Mouse (Mus musculus): ENCODE data around the gene 0610010F05Rik.
"Not testable (repeated sequence)": the region's sequence is repeated elsewhere in the genome, so short reads cannot be mapped to it uniquely, and the experiment has no call there.

Gene 0610010F05Rik

DNA sequence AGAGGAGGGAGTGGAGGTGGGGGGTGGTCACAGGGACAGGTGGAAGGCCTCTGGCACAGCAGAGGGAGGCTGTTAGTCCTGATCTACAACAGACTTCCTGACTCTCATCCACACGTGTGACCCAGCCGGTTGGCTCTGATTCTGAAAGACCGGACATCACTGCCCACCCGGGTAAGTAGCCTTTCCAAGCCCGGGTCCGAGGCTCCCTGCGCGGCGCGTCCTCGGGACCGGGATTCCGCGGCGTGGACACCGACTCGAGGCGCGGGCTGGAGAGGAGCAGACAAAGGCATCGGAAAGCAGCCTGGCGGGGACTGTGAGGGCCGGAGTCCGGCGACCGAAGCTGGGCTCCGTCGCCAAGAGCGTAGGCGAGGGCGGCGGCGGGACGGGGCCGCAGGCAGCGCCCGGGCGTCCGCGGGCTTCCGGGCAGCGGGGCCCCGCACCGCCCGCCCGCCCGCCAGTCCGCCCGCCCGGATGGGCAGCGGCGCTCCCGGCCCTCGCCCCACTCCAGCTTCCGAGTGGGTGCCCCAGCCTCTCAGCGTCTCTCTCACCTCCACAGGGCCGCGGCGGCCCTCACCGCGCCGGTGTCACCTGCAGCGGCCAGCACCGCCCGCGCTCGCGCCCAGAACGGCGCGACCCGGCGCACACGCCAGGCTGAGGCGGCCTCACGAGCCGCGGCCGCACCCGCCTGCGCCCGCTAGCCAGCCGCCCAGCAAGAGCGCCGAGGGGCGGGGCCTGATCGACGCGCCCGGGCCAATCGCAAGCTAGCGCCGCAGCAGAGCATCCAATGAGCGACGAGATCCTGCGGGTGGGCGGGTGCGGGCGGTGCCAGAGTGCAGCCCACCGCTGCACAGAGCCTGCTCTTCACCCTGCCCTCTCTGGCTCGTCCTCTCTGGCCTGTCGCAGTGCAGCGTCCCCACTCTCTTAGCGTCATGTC, at the start of gene 0610010F05Rik:
Gene 0610010F05Rik (minus strand): TSS at position 695 of the 934 bp plus-strand sequence.
- peak; percentile 93 for DNase-seq (ENCODE audit: low read depth, low spot score)

DNA sequence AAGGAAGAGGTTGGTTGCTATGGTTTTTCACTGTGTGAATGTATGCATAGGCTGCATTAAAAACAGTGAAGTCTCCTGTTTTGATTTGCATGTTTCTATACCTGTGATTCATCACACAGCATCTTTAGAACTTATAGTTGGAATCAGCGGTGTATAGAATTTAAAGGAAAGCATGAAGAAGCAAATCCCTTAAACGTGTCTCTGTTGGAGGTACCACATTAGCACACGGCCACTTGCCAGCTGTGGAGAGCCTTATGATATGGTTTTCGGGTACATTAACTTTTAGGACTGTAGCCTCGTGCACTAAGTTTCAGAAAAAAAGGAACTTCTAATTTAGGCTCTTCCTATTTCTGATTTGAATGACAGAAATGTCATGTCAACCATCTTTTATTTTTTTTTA, 49.1 kb upstream of the 0610010F05Rik start:
- DNase-seq (ENCODE audit: low read depth, low spot score) = no peak

DNA sequence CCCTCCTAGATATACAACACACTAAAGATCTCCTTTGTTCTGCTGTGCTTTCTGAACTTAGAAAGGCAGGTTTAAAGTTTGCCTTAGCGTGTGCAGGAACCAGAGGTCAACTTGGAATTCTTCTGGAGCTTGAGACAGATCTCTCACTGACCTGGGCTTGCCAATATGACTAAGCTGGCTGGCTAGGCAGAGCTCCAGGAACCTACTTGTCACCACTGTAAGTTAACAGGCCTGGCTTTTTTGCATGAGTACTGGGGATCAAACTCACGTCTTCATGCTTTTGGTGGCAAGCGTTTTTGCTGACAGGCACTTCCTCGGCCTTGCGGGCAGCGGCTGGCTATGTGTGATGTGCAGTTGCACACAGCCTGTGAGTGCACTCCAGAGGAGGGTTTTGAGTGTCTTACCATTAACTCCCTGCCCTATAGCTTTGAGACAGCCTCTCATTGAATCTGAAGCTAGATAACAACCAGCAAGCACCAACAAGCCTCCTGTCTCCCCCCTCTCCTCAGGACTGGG, 47.1 kb upstream of the 0610010F05Rik start:
- no peak for DNase-seq (ENCODE audit: low read depth, low spot score)

DNA sequence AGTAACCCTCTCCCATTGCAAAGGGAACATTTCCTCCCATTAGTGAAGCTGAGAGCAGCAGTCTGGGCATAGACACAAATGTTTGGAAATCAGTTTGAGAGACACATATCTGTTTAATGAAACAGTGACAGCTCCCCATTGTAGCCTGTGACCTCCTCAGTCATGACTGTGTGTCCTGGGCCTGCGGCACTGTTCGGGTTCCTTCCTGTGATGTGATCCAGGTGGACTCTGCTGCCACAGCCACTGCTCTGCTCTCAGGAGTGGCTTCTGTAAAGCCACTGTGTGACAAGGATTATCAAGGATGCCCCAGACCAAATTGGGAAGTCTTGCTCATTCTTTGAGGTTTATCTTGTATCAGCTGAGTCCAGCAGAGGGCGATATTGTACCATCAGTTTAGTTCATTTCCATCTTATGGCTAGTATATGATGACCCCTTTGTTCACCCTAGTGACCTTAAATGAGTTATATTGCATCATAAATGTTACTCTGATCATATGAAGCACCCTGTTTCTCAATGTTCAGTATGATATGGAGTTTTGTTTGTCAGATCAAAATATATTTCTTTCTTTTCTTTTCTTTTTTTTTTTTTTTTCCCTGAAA, 45.7 kb upstream of the 0610010F05Rik start:
- DNase-seq (ENCODE audit: low read depth, low spot score) = peak; percentile 76

DNA sequence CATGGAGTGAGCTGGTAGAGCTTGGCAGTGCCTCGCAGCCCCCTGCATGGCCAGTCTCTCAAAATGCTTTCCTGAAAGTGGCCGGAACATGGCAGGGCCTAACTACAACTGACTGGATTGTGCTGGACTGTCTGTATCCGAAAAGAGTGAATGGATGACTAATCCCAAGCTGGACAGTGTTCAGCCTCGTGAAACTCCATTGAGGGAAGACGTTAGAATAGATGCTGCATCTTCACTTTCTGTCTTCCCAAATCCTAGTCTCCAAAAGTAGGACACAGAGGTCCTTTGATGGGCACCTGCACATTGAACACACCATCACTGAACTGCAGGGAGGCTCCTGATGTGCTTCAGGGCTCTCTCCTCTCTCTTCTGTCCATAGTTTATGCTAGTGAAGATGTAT, 42.7 kb upstream of the 0610010F05Rik start:
- no peak for DNase-seq (ENCODE audit: low read depth, low spot score)

DNA sequence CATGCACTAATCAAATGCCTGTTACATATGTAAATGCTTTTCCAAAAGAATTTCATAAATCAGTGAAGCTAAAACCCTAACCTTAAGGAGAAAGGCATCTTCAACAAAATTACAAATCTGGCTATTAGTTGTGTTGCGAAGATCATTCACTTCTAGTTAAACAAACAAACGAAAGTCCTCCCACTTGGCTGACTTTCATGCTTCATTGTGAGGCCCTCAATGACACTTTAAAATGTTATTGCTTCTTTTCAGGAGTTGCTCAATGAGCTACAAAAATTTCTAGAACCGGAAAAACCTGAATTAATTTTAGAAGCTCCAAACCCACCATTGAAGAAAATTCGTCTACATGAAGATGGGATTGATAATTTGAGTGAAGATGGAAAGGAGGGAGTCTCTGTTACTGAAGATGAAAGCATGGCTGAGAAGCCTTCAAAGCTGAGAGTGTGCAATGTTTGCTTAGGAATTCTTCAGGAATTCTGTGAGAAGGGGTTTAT, 38.9 kb upstream of the 0610010F05Rik start:
- DNase-seq (ENCODE audit: low read depth, low spot score) = no peak

DNA sequence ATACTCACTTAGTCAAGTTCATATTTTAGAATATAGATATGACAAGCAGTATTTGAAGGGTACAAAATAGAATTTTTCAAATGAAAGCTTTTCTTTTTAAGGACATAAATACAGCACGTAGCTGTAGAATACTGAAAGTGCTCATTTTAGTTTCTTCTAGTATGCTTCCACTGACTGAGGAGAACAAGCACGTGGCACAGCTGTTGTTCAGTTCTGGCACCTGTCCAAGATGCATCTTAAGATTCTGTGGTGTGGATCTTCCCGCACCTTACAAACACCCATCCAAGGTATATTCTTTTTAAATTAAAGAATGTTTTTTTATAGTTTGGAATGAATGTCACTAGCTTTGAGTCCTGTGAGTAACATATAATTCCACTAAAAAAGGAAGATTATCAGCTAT, 33.7 kb upstream of the 0610010F05Rik start:
- DNase-seq (ENCODE audit: low read depth, low spot score) = no peak

DNA sequence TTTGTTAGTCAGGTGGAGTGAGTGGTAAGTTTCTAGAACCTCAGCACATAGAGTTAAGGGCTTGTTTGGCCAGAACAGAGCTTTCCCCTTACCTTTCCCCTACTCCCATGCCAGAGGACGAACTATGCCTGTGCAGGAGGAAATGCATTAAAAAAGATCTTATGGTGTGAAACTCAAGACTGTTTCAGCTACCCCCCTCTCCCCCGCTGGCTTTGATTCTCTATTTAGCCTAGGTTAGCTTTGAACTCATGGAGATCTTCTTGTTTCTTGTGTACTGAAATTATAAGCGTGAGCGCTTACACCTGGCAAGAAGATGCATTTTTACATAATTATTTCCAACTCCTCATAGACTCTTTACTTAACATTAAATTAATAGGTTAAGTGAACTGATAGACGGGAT, 33.1 kb upstream of the 0610010F05Rik start:
- DNase-seq (ENCODE audit: low read depth, low spot score) = no peak

DNA sequence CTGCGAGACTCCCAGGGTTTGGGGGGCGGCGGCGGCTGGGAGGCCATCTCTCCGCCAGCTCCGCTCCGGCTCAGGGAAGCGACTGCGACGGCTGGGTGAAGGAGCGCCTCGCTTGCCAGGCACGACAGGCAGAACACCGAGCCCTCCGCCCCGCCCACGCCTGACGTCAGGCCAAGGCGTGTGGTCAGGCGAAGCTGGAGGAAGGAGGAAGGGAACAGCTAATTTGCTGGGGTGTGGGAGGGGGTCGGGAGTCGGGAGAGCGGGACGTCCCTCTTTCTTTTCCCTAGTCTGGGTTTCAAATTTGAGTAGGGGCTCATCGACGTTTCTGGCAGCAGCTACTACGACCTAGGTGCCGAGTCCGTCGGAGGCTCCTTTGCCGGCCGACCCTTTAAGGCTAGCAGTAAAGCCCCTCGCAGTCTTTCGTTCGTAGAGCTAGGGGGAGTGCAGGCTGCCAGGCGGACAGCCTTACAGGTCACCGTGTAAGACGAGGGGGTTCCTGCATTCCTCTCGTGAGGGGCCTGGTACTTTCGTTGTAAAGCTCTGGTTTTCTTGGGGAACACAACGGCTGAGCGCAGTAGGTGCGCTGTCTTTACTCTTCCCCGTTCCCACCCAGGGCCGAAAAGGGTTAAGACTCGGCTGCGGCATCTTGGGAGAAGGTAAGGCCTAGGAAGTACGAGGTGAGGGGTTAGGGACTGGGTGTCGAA, 32.5 kb upstream of the 0610010F05Rik start, which contains the start of gene Pex13:
Gene Pex13 (minus strand): TSS at position 162 of the 704 bp plus-strand sequence.
- peak; percentile 98 for DNase-seq (ENCODE audit: low read depth, low spot score)

DNA sequence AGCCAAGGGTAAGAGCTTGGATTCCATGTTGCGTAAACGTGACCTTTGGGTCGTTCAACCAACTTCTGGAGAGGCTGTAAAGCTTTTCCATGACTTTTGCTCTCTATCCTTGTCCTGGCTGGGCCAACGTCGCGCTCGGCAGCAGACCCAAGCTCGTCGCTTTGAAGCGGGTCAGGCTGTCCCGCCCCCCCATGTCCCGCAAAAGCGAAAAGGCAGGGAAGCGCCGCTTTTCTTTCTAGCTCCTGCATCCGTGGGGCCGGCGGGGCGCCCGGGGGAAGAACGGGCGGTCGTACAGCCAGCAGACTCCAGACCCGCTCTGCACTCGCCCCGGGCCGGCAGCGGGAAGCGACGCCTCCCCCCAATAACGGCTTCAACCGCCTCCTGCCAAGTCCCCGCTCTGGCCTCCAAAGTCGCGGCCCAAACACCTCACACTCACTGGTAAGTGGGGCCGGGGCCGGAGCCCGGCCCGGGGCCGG, 31.9 kb upstream of the 0610010F05Rik start, which contains the start of gene Pus10:
Gene Pus10 (plus strand): TSS at position 364 of the 476 bp plus-strand sequence.
- peak; percentile 48 for DNase-seq (ENCODE audit: low read depth, low spot score)

DNA sequence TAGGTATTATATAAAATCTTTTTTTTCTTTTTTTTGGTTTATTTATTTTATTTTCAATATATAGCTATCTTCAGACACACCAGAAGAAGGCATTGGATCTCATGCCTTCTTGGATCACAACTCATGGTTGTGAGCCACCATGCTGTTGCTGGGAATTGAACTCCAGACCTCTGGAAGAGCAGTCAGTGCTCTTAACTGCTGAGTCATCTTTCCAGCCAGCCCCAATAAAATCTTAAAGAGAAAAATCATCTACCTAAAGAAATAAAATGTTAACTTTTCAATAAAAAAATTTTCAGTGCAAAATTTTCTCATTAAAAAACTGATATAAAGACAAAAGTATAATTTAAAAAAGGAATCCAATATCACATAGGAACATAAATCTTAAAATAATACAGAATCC, 30.8 kb upstream of the 0610010F05Rik start:
- no peak for DNase-seq (ENCODE audit: low read depth, low spot score)

DNA sequence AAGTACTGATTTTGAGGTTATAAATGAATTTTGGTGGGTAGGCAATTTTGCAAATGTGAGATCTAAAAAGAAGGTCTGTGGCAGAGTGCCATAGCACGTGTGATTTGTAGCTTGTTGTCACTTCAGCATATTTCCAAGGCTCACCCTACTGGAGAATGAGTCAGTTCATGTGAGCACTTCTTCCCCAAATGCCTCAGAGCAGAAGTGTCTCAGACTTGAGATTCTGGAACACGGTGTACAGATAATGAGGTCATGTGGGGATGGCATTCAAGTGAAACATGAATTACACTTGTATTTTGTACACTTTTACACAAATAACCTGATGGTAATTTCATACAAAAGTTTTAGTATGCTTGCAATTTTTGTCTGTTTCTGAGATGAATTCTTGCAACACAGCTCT, 24.4 kb upstream of the 0610010F05Rik start:
- no peak for DNase-seq (ENCODE audit: low read depth, low spot score)

DNA sequence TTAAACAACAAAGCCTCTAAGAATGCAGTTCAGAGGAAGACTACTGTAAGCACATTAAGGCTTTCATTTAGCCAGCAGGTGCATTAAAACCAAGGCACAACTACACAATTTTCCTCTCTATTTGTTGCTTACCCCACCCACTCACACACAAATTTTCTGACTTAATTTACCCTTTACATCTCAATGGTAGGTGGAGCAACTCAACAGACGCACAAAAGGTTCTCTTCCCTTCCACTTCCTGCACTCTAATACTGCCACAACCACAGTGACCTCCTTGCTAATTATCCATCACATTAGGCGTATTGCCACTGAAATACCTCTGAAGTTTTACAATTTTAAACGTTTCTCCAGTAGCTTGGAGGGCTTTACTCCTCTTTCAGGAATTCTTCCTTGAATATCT, 20.2 kb upstream of the 0610010F05Rik start:
- DNase-seq (ENCODE audit: low read depth, low spot score) = no peak

DNA sequence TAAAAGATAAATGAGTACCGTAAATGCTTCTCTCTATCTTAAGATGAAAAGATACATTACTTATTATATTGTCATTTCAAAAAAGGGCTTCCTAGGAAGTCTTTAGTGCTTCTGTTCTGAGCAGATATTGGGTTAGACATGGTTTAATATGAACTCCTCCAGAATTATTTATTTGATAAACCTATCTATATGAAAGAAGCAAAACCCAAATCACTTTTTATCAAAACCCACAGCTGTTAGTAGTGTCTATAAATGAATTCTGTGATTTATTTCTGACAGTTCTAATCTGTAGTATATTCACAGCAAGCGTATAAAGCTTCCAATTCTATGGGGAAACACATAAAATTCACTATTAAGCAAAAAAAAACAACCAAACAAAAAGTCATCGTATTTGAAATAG, 14.4 kb upstream of the 0610010F05Rik start:
- DNase-seq (ENCODE audit: low read depth, low spot score) = no peak

DNA sequence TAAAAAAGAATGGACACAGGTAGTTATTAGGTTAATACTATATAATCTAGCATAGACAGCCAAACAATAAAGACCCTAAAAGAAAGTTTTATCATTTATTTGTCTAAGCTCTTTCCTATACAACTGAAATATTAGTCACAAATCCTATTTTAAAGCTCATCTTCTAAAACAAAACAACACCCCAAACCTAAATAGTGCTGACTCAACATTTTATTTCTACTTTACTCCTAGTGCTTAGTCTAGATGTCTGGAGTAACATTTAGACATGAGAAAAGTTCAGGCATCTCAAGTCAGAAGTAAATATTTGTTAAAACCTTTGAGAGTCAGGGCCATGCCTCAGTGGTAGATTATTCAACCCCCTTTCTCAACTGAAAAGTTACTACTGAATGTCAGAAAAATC, 14.0 kb upstream of the 0610010F05Rik start:
- no peak for DNase-seq (ENCODE audit: low read depth, low spot score)

DNA sequence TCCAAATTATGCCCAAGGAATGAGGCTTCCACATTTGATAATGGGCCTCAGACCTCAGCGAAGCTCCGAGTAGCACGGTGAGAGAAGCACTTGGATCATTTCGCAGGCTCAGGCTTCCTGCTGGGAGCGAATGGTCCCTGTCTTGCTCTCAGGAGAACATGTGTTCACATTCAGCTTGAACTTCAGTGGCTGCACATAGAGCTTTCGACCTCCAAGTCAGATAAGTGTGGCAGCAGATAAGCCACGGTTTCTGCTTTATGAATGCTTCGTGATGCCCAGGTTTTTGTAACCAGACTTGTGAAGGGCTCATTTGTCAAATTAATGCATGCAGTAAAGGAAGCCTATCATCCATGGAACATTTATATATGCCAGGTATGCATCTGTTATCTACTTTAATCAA, 1.1 kb upstream of the 0610010F05Rik start:
- no peak for DNase-seq (ENCODE audit: low read depth, low spot score)

DNA sequence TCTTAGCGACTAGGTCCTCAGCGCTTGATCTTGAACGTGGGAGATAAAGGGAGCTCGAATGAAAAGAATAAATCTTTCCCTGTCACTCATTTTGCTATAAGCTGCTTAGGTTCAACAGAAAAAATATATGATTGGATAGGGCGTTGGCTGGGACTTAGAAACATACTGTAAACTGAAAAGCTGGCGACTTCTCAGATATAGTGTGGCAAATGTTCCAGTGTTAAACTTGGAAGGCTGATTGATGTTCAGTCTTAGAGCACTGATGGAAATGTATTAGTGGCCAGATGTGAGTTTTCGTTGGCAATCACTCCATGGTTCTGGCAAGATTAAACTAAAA, 408 bp upstream of the 0610010F05Rik start:
- no peak for DNase-seq (ENCODE audit: low read depth, low spot score)

DNA sequence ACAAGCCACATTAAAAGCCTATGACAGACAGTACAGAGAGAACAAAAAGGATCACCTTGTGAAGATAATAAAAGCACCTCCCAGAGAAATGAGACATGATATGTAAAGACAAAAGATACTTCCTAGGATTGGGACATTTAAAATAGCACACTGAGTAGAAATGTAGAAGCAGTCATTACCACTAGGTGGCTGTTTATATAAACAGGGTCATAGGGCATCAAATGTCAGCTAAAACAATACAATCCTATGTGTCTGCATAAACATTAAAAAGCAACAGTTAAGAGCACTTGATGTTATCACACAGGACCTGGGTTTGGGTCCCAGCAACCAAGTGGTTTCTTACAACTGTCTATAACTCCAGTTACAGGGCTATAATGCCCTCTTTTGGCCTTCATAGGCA, 2.8 kb downstream of the 0610010F05Rik start:
- no peak for DNase-seq (ENCODE audit: low read depth, low spot score)

DNA sequence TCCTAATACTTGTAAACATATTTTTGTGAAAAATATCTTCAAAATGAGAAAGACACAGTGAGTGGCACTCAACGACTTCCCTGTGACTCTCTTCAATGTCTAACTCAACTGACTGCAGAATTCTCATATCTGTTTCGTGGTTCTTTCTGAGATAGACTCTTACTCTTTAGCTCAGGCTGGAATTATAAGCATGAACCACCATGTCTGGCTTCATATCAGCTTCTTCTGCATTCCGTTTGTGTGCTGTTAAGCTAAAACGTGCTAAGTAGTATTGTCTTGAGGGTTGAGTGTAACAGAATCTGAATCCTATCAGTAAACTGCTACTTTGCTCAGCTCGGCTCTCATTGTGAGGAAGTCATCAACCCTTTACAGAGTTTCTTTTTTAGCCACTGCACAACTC, 14.4 kb downstream of the 0610010F05Rik start:
- DNase-seq (ENCODE audit: low read depth, low spot score) = no peak

DNA sequence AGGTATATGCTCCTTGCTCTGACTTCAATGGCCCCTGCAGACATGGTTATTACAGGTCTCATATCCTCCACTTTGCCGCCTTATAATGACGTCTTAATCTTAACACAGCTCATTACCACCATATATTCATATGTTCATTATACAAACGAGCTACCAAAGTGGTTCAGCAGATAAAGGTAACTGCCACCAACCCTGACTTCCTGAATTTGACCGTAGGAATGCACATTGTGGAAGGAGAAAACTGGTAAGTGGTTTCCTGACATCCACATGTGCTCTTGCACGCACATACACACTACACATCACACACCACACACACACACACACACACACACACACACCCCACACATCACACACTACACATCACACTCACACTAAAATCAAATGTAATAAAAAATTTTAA, 18.9 kb downstream of the 0610010F05Rik start:
- DNase-seq (ENCODE audit: low read depth, low spot score) = no peak

DNA sequence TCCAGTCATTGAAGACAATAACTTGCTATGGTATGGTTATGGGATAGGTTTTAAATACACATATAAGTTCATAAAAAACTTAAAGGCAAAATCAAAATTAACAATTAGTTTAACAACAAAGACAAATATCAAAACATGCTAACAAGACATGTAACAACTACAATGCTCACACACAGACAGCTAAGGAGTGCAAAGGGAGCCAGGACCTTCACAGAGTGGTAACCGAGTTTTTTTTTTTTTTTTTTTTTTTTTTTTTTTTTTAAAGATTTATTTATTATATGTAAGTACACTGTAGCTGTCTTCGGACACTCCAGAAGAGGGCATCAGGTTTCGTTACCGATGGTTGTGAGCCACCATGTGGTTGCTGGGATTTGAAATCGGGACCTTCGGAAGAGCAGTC, 26.1 kb downstream of the 0610010F05Rik start:
- DNase-seq (ENCODE audit: low read depth, low spot score) = not testable (repeated sequence)

DNA sequence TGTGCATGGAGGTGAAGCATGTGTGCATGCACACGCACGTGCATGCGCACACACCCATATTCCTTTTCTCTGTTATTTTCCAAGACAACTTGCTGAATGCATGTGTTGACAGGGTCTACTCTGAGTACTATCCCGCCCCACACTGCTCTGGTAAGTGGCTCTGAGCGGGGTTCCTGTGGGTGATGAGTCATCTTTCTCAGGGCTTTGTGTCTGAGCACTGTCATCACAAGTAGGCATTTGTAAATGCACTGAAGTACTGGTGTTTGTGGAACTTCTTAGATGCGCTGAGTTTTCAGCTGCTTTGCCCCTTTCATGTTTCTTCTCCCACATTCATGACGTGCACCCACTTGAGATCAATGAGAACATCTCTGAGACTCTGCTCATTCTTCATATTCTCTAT, 63.3 kb downstream of the 0610010F05Rik start:
- DNase-seq (ENCODE audit: low read depth, low spot score) = no peak
